Mouse (Mus musculus): ENCODE measurements around the gene Mex3a.

Mex3a gene

GRCm38 (mm10) chr3:88529204-88530000 is 2.8 kb upstream of the Mex3a start:
- DNase-seq = no peak

GRCm38 (mm10) chr3:88530082-88530864 is 1.9 kb upstream of the Mex3a start:
- no peak for DNase-seq

GRCm38 (mm10) chr3:88531348-88532298 is 572 bp upstream of the Mex3a start:
- peak; percentile 89 for DNase-seq

- peak; percentile 56 for DNase-seq
These were observed 705 bp downstream of the Mex3a start for GRCm38 (mm10) chr3:88532689-88533511.

DNA sequence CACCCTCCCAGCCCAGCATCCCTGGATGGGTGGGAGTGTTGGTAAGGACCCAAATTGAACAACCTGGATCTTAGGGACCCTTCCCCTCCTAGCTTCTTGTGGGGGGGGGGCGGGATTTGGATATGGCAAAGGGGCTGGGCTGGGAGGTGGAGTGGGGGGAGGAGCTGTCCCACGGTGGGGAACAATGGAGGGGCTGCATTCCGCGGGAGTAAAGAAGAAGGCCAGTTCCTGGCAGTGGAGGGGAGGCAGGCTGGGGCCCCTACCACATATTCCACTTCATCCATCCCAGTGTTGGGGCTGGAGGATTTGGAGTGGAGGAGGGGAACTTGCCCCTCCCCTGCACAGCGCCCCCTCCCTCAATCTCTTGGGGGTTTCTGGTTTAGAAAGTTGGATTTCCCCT is 1.5 kb downstream of the Mex3a start:
- DNase-seq = peak; percentile 29

DNA sequence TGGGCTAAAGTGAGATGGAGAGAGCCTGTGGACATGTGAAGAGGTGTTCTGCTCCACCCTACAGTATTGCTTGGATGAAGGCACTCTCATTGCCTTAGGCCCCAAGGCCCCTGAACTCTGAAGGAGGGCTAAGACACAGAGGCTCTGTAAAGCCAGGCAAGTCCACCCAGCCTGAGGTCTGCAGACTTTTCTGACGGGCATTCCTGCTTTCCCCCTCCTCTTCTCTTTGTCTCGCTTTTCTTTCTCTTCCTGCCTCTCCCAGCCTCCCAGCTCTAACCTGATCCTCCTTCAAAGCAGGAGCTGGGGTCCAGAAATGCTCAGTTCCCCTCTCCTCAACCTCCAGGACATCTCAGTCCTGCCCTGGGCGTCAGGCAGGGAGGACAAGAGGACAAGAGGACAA is 2.8 kb downstream of the Mex3a start:
- no peak for DNase-seq

DNA sequence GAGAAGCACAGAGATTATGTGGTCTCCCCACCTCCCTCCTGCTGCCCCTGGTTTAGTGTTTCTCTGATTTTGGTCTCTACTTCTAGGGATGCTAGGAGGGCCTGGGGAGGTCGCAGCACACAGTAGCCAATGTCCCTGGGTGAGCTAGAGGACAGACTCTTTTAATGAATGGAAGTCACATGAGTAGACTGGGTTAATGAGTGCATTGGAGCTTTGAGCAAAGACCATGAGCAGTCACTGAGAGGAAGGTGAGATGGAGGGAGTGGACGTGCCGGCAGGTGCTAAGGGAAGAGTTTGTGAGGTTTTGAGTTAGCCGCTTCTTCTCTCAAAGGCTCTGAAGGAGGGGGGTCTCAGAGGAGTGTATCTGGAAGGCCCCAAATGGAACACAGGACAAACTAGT is 3.3 kb downstream of the Mex3a start:
- no peak for DNase-seq

GRCm38 (mm10) chr3:88536103-88536930 is 4.1 kb downstream of the Mex3a start:
- peak; percentile 42 for DNase-seq

- no peak for DNase-seq
These were observed 5.0 kb downstream of the Mex3a start for GRCm38 (mm10) chr3:88537146-88537545.

GRCm38 (mm10) chr3:88538271-88539145 is 6.3 kb downstream of the Mex3a start:
- no peak for DNase-seq

DNA sequence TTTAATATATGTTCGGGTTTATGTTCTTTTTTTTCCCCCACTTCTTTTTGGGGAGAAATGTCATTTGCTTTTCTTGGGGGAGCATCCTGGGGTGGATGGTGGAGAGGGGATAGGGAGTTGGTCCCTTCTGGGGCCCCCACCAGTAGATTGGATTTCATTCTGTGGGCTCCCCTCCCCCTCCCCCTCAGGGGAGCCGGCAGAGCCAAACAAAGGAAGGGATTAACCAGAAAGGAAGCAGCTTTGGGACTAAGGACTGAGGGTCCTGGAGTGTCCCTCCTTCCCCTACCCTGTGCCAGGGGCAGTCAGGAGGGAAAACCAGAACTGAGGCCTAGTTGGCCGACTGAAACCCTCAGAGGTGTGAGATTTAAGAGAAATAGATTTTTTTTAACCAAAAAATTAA is 7.2 kb downstream of the Mex3a start:
- DNase-seq = no peak

- no peak for DNase-seq
These were observed 7.9 kb downstream of the Mex3a start for GRCm38 (mm10) chr3:88540085-88540484.

DNA sequence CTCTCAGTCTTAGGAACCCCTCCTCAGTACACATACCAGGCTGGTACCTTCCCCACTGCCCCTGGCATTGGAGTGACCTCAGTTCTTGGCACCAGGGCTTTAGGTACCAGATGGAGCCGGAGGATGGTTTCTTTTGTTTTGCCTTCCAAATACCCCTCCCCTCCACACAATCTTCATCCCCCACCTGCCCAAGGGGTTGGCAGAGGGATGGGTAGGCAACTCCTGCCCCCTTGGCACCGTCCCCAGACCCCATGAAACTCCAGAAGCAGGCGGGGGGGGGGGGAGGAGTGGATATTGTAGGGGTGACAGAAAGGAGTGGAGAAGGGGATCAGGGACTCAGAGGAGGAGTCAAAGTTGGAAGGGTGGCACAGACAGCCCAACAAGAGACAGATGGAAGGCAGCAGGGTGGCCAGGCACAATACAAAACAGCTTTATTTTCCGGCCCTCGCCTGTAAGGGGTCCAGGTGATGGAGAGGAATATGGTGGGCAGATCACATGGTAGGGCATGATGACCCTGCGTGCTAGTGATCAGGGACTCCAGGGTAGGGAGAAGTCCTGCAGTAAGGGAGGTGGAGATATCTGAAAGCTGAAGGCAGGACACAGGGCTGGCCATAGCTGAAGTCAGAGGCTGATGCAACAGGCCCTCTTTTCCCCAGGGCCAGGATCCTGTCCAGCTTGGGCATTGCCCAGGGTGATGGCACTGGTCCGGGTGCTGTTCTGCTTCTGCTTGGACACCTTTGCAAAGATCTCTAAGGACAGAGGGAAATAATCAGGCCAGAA is 9.6 kb downstream of the Mex3a start:
- DNase-seq = peak; percentile 47

DNA sequence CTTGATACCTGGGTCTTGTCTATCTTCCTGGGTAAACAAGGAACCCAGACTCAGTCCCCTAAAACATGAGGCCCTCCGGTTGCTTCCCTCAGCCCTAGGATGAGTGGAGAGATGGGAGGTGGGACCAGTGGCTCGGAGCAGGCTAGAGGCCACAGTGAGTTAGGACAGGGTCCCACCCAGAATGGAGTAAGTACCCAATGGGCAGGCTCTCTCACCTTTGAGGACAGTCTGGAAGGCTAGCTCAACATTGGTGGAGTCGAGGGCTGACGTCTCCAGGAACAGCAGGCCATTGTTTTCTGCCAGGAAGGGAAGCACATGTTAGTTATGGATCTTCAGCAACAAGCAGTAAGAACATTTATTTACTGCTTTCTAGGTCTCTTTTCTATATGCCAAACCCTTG is 10.3 kb downstream of the Mex3a start:
- no peak for DNase-seq

DNA sequence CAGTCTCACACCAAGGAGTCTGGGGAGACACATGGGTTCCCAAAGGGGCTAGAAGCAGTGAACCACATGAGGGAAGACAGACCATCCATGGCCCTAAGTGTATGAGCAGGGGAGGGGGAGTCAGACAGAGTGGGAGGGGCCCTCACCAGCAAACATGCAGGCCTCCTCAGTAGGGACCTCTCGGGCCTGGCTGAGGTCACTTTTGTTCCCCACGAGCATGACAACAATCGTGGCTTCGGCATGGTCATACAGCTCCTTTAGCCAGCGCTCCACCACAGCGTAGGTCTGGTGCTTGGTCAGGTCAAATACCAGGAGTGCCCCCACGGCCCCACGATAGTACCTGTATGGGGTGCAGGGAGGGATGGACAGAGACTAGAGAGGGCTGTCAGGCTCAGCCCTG is 11.0 kb downstream of the Mex3a start:
- DNase-seq = no peak

- DNase-seq = no peak
These were observed 11.6 kb downstream of the Mex3a start for GRCm38 (mm10) chr3:88543651-88544410.

- DNase-seq = no peak
These were observed 12.3 kb downstream of the Mex3a start for GRCm38 (mm10) chr3:88544514-88544913.

GRCm38 (mm10) chr3:88544955-88545591 is 12.9 kb downstream of the Mex3a start:
- DNase-seq = no peak
